In genomic region chr2:38647201-38647606, GRCm38 (mm10) we compare ENCODE assay signal across 9 mouse cellular contexts. TPM values are rescaled to one million over a fixed set of nuclear protein-coding genes. Genes with fewer than 3 reads are reported as not detected.
DNase-seq lines count a peak whose midpoint lies in the region; ATAC-seq and TF ChIP-seq lines count a peak whose summit lies in the region.
"Had no signal": no experiment of that assay in that cellular context is flagged by ENCODE, and none has a peak within 500 bp of the region (broad histone marks: within the 10 kb centered on the region; RNA-seq: fewer than 3 reads in every experiment).

No protein-coding gene starts in this region.

- TF ChIP-seq POLR2A in cortical plate, adult 2 months (IDR thresholded peaks at IDR 0.05; ENCODE audit: extremely low read depth, insufficient read depth, low read length), result no peak

- H3K27ac ChIP-seq in midbrain, embryonic 13.5 days, result peak overlapping the region; percentile 67
- H3K27ac ChIP-seq in midbrain, embryonic 11.5 days (ENCODE audit: low read depth, low read length), result no peak overlapping the region
- peak overlapping the region; percentile 78; the same call in 1 of the 2 replicates for H3K27ac ChIP-seq in cortical plate, adult 2 months (ENCODE audit: insufficient read depth, low read length)

- no peak overlapping the region; the same call in 1 of the 2 replicates for H3K4me2 ChIP-seq in midbrain, embryonic 13.5 days (replicated peaks)
- H3K4me2 ChIP-seq in midbrain, embryonic 11.5 days, result no peak overlapping the region

- H3K9ac ChIP-seq in midbrain, embryonic 13.5 days (replicated peaks), result 0 out of 2 replicates have a peak overlapping the region, but pooled peaks have one; percentile 11
- no peak overlapping the region for H3K9ac ChIP-seq in midbrain, embryonic 11.5 days (ENCODE audit: low read length)

- DNase-seq in midbrain, embryonic 11.5 days (ENCODE audit: low spot score, missing footprints), result no peak
- peak; percentile 22 to 44 for DNase-seq in layer of hippocampus, postnatal 10 days (ENCODE audit: low spot score in 2 of 2)
- DNase-seq in right cerebral cortex, postnatal 10 days (ENCODE audit: low spot score in 2 of 2), result peak; percentile 73 to 81
- DNase-seq in adrenal gland, postnatal 25 days, result no peak
- no peak for DNase-seq in gastrocnemius, adult 8-10 months (ENCODE audit: low spot score in 2 of 2)
- no peak for DNase-seq in lung, postnatal 4 days
- DNase-seq: thymus, adult 2 months had no signal

- no peaks in the 10 kb centered on the region for H3K36me3 ChIP-seq in midbrain, embryonic 13.5 days
- H3K36me3 ChIP-seq in midbrain, embryonic 11.5 days (ENCODE audit: control insufficient read depth, insufficient read depth, low read length), result no peaks in the 10 kb centered on the region

- no peaks in the 10 kb centered on the region for H3K27me3 ChIP-seq in midbrain, embryonic 13.5 days
- no peaks in the 10 kb centered on the region for H3K27me3 ChIP-seq in midbrain, embryonic 11.5 days (ENCODE audit: control insufficient read depth, insufficient read depth, low read length)

- H3K9me3 ChIP-seq in midbrain, embryonic 13.5 days, result no peaks in the 10 kb centered on the region; the same call in 1 of the 2 replicates
- no peaks in the 10 kb centered on the region for H3K9me3 ChIP-seq in midbrain, embryonic 11.5 days (ENCODE audit: control insufficient read depth, low read length)

- WGBS in midbrain, embryonic 13.5 days, result 54% methylated on average over 8 of the region's 8 CpGs
- 69% methylated on average over 8 of the region's 8 CpGs for WGBS in midbrain, embryonic 11.5 days

- no peak overlapping the region for H3K4me3 ChIP-seq in midbrain, embryonic 13.5 days (replicated peaks)
- H3K4me3 ChIP-seq in midbrain, embryonic 11.5 days (ENCODE audit: low read depth, low read length), result no peak overlapping the region
- no peak overlapping the region for H3K4me3 ChIP-seq in cortical plate, adult 2 months (ENCODE audit: insufficient read depth, low read length)

- H3K4me1 ChIP-seq in midbrain, embryonic 13.5 days (replicated peaks), result peaks cover 29% of the 10 kb centered on the region
- H3K4me1 ChIP-seq in midbrain, embryonic 11.5 days (ENCODE audit: control insufficient read depth, insufficient read depth, low read length), result peaks cover 6% of the 10 kb centered on the region; the same call in 1 of the 2 replicates
- H3K4me1 ChIP-seq in cortical plate, adult 2 months (ENCODE audit: control insufficient read depth, insufficient read depth, low read length), result peaks cover 8% of the 10 kb centered on the region

- peak; percentile 70 for ATAC-seq in midbrain, embryonic 13.5 days
- no peak for ATAC-seq in midbrain, embryonic 11.5 days (ENCODE audit: low FRiP score)

- no peak for TF ChIP-seq CTCF in cortical plate, adult 2 months (IDR thresholded peaks at IDR 0.05; ENCODE audit: extremely low read depth, insufficient read depth, low read length)

RNA-seq across cellular contexts. Expression of gene Psmb7, which starts 3.3 kb away (rescaled TPM):
- polyA plus RNA-seq in midbrain, embryonic 13.5 days (2015; fragmentation: Nextera tagmentation; extraction: Ambion mirVana), result 310 and 330 TPM in 2 replicates
- polyA plus RNA-seq in midbrain, embryonic 11.5 days (2014; fragmentation: Nextera tagmentation; extraction: Ambion mirVana), result 345 and 351 TPM in 2 replicates
- 236 and 242 TPM in 2 replicates for polyA plus RNA-seq in cortical plate, adult 2 months (2012; rRNA removed)
- 100 to 1,000 TPM; 250 to 255 TPM for total RNA-seq in layer of hippocampus, postnatal 10 days (2021)
- 284 and 333 TPM in 2 replicates for total RNA-seq in adrenal gland, postnatal 25 days (2021)
- total RNA-seq in gastrocnemius, adult 8-10 months (2022), result 100 to 1,000 TPM; 311 to 333 (median 328) TPM

Comparison
In these comparisons a context has a peak if more than half of its experiments do, and no peak if none do; other contexts are left out.
1. DNase-seq: peak in layer of hippocampus, postnatal 10 days (2 of 2) and right cerebral cortex, postnatal 10 days (2 of 2); none in midbrain, embryonic 11.5 days (single experiment), adrenal gland, postnatal 25 days (single experiment), gastrocnemius, adult 8-10 months (0 of 2) and lung, postnatal 4 days (0 of 2).